Mouse (Mus musculus): ENCODE data around the gene Trp53rkb.
"Not testable (repeated sequence)": the region's sequence is repeated elsewhere in the genome, so short reads cannot be mapped to it uniquely, and the experiment has no call there.

The Trp53rkb gene

GRCm38 (mm10) chr2:166792355-166792754 lies at the start of gene Trp53rkb:
Gene Trp53rkb (plus strand): TSS chr2:166792531.
- no peak for DNase-seq (ENCODE audit: low read depth in 1 of 2, low spot score in 2 of 2)

DNA sequence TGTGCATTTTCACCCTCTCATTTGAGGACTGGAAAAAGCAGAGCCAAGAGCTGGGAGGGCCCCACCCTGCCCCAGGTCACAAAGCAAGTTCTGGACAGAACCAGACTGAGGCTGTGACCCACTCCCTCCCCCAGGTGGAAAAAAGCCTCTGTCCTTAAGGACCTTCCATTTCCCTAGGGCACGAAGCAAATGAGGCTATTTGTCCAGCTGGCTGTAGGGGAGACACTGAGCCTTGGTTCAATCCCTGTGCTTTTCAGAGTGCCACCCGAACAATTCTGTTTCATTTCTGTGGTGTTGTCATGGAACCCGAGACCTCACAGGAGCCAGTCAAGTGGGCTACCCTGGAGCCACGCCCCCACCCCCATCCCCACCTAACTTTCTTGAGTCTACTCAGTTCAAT lies 48.8 kb upstream of the Trp53rkb start:
- no peak for DNase-seq (ENCODE audit: low read depth in 1 of 2, low spot score in 2 of 2)

- no peak for DNase-seq (ENCODE audit: low read depth in 1 of 2, low spot score in 2 of 2)
Observed at GRCm38 (mm10) chr2:166744433-166744832, 47.9 kb upstream of the Trp53rkb start.

- DNase-seq (ENCODE audit: low read depth in 1 of 2, low spot score in 2 of 2) = no peak
Observed at GRCm38 (mm10) chr2:166745849-166746248, 46.5 kb upstream of the Trp53rkb start.

DNA sequence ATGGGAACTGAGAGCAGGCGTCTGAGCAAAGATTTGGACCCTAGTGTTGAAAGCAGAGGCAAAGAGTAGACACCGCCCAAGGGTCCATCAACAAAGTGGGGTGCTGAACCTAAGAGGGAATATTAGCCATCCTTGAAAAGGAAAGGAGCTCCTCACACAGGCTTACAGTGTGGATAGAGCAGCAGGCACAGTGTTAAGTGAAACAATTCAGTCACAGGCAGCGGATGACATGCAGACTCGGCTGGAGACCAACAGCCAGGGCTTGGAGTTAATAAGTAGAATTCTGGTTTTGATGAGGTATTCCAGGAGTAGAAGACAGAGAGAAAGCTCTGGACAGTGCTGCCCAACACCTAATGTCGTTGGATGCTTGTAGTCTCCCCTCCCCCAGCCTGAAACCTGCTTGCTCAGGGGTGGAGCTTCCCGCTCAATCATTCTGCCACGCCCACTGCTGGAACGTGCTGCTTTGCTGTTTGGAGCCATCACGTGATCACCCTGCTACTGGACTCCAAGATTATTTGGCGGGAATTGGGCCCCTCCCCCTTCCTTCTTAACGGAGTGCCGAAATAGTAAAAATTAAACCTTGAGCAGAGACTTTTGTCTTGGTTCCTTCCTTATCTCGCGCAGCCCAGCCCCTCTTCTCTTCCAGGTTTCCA lies 45.9 kb upstream of the Trp53rkb start:
- DNase-seq (ENCODE audit: low read depth in 1 of 2, low spot score in 2 of 2) = not testable (repeated sequence)

DNA sequence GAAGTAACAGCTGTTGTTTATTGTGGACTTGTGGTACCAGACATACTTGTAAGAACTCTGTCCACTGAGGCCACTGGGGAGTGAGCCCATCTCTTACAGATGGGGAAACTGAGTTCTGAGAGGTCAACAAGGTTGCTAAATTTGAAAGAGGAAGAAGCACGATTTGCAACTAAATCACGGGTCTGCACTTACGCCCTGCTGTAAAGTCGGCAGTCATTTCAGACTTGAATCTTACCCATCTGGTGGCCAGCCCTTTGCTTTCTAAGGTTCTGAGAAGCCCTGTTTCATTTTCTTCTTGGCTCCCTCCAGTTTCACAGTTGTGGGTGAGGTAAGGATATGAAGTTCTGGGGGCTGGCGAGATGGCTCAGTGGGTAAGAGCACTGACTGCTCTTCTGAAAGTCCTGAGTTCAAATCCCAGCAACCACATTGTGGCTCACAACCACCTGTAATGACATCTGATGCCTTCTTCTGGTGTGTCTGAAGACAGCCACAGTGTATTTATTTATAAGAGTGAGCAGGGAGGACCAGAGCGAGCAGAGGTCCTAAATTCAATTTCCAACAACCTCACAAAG lies 41.6 kb upstream of the Trp53rkb start:
- no peak for DNase-seq (ENCODE audit: low read depth in 1 of 2, low spot score in 2 of 2)

GRCm38 (mm10) chr2:166754194-166754593 lies 38.1 kb upstream of the Trp53rkb start:
- DNase-seq (ENCODE audit: low read depth in 1 of 2, low spot score in 2 of 2) = no peak

DNA sequence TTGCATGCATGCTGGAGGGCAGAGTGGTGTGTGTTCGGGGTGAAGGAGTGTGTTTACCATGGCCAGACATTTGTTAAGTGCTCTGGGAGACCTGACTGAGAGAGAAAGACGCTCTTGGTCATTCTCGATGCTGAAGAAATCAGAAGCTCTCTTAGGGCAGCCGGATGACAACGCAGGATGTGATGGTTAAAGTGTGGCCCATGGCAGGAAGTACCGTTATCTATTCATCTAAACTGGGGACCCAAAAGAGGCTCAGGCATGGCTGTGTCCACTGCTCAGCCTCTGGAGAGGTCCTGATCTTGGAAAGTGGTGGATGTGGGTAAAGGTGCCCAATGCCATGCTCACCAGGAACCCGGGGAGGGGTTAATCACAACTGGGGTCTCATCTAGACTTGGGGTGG lies 37.6 kb upstream of the Trp53rkb start:
- no peak for DNase-seq (ENCODE audit: low read depth in 1 of 2, low spot score in 2 of 2)

DNA sequence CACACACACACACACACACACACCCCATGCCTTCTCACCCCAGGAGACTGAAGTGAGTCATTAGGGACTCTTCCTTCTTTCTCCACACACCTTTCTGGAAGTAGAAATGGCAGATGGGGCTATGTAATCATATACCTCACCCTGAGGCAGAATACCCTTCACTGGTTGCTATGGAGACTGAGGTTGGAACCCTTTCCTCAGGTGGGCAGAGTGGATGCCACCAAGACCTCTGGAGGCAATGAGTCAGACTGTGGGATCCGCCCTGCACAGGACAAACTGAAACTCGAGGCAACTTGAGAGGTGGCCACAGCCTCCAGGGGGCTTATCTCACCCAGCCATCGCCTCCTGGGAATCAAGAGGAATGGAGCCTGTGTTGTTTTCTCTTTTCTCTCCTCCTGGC lies 34.4 kb upstream of the Trp53rkb start:
- DNase-seq (ENCODE audit: low read depth in 1 of 2, low spot score in 2 of 2) = no peak

DNA sequence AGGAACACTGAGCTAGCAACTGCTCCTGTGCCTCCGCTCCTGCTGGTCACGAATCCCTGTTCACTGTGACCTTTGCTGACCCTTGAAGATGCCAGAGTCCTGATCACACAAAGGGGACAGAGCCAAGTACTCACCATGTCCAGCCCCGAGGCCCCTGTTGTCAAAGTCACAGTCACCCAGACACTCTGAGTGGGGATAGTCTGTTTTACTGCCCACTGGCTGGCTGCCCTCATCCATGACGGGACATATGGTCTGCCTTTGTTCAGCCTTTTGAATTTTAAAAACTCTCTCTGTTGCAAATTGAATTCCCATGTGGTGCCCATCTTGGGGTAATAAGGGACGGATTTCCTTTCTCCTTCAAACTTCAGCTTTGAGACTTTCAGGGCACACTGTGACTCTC lies 28.3 kb upstream of the Trp53rkb start:
- DNase-seq (ENCODE audit: low read depth in 1 of 2, low spot score in 2 of 2) = no peak

- no peak for DNase-seq (ENCODE audit: low read depth in 1 of 2, low spot score in 2 of 2)
Observed at GRCm38 (mm10) chr2:166767591-166767990, 24.7 kb upstream of the Trp53rkb start.

DNA sequence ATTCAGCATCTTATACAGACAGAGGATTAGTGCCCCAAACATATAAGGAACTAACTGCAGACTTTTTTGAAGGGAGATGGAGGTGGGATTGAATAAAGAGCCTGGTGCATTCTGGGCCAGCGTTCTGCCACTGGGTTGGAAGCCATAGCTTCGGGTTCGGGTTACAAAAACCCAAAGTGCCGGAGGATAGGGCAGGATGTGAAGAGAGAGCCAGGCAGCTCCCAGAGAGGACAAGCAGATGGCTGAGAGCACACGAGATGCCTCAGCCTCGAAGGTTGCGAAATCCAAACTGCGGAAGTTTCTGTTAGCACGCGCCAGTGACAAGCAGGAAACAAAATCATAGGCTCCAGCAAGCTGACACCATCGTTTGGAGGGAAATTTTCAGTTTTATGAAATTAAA lies 20.9 kb upstream of the Trp53rkb start:
- DNase-seq (ENCODE audit: low read depth in 1 of 2, low spot score in 2 of 2) = peak; percentile 59 to 68

- no peak for DNase-seq (ENCODE audit: low read depth in 1 of 2, low spot score in 2 of 2)
Observed at GRCm38 (mm10) chr2:166773587-166773986, 18.7 kb upstream of the Trp53rkb start.

DNA sequence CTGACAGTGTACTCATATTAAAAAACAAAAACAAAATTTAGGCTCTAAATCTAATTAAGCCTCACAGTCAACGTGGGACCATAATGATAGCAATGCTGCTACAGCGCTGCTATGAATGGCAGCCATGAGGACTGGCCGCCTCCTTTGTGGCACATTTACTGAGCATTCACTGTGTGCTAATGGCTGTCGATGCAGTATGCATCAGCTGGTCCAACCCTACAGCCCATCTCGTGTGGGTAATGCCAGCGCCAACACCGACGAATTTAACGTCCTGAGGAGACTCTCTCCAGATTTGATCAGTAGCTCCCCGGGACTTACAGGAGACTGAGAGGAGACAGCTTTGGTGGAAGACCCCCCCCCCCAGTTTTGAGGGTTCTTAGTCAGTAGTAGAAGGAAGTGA lies 18.1 kb upstream of the Trp53rkb start:
- DNase-seq (ENCODE audit: low read depth in 1 of 2, low spot score in 2 of 2) = no peak

GRCm38 (mm10) chr2:166775357-166775893 lies 16.9 kb upstream of the Trp53rkb start:
- DNase-seq (ENCODE audit: low read depth in 1 of 2, low spot score in 2 of 2) = no peak

- DNase-seq (ENCODE audit: low read depth in 1 of 2, low spot score in 2 of 2) = no peak
Observed at GRCm38 (mm10) chr2:166776272-166776671, 16.1 kb upstream of the Trp53rkb start.

DNA sequence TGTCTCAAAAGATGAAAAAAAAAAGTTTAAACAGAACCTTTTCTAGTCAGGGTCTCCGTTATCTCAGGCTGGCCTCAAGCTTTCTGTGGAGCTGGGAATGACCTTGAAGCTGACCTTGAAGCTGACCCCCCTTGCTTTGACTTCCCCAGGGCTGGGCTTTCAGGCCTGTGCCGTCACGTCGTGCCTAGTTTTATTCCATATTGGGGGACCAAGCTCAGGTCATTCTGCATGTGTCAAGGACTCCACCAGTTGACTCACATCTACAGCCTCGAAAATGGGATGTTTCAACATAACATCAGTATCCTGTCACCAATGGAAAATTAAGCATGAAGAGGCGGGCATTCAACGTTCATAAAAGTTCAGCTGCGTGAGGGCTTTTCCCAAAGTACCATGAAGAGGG lies 12.4 kb upstream of the Trp53rkb start:
- DNase-seq (ENCODE audit: low read depth in 1 of 2, low spot score in 2 of 2) = no peak

DNA sequence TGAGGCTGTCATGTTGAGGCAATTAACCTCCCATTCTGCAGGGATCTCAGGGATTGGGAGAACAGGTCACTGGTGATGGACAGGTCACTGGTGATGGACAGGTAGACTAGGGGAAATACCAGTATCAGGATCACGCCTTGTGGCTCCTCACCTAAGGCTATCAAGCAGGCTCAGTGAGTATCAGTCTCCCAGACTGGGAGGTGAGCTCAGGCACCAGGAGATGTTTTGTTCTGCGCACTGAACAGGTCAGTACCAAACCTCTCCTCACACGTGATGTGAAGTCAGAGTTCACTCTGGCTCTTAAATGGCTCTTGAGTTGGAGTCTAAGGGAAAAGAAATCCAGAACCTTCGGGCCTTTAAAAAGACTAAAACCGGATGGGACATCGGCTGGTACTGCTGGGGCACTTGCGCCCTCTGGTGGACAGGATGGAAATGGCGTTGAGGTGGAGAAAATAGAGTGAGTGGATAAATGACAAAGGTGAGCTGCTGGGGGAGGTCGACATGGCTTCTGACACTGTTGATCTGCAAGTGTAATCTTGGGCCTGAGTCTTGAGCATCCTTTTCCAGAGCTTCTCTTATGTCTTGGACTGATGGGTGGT lies 11.3 kb upstream of the Trp53rkb start:
- peak in 1 of 2 experiments; percentile 64 for DNase-seq (ENCODE audit: low read depth in 1 of 2, low spot score in 2 of 2)

DNA sequence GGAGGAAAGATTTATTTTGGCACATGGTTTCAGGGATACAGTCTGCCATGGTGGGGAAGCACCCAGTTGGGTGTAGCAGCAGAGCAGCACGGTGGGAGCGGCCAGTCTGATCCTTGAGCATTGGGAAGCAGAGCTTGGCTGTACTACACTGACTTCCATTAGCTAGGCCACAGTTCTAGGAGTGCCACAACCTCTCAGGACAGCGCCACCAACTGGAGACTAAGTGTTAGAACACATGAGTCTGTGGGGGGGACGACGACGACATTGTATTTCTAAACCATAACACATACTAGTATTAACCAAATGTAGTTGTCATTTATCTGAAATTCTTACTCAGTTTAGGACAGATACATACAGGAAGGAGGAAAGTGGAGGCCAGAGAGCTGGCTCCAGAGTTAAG lies 8.0 kb upstream of the Trp53rkb start:
- DNase-seq (ENCODE audit: low read depth in 1 of 2, low spot score in 2 of 2) = no peak

- DNase-seq (ENCODE audit: low read depth in 1 of 2, low spot score in 2 of 2) = peak in 1 of 2 experiments; percentile 68
Observed at GRCm38 (mm10) chr2:166786353-166787004, 5.9 kb upstream of the Trp53rkb start.

GRCm38 (mm10) chr2:166791738-166792137 lies 593 bp upstream of the Trp53rkb start:
- DNase-seq (ENCODE audit: low read depth in 1 of 2, low spot score in 2 of 2) = no peak

Measured in monocyte, adult 2 months (primary cell).